Mouse (Mus musculus) layer of hippocampus, adult 2 months (tissue): ENCODE results near the gene B3gat2. TPM values are rescaled to one million over a fixed set of nuclear protein-coding genes. Genes with fewer than 3 reads are reported as not detected.

Source experiments
- DNase-seq, 2 experiments: peaks; one replicate each; pipeline ENCODE4 v3.0.0; 2022; ENCODE audit warnings: low spot score in 2 of 2
- H3K27ac ChIP-seq: fragments of 200-600 bp; 2 replicates; pipeline ENCODE4 v1.8.1; 2022
- H3K4me3 ChIP-seq: fragments of 200-600 bp; 2 replicates; pipeline ENCODE4 v1.8.1; 2022; ENCODE audit warnings: mild to moderate bottlenecking
- CTCF ChIP-seq: fragments of 200-600 bp; conservative IDR thresholded peaks from 2 replicates; pipeline ENCODE4 v1.8.1; 2022; ENCODE audit warnings: antibody characterized with exemption, mild to moderate bottlenecking, moderate library complexity
- total RNA-seq, 2 experiments: library from RNA; stranded (reverse); gene quantifications; 2 replicates each; pipeline ENCODE4 v1.2.3; 2021

The B3gat2 gene
- total RNA-seq, 2 experiments from 2014 or later, result 12.7 to 13.9 TPM

DNA sequence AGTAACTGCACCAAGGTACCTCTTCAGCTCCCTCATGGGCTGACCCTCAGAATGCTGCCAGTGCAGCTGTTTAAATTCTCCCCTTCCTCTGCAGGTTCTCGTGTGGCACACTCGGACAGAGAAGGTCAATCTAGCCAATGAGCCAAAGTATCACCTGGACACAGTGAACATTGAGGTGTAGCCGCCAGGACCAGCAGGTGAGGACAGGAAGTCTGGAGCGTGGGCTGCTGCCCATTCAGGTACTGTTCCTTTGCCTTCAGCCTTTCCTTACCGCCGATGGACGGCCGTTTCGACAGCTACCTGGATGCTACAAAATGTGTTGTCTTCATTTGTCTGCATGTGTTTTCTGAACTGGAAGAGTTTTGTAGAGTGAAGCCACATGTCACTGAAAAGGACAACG is 83.5 kb downstream of the B3gat2 start:
- TF ChIP-seq CTCF, result no peak
- no peak overlapping the region for H3K4me3 ChIP-seq
- peak overlapping the region; percentile 65 for H3K27ac ChIP-seq
- no peak for DNase-seq

DNA sequence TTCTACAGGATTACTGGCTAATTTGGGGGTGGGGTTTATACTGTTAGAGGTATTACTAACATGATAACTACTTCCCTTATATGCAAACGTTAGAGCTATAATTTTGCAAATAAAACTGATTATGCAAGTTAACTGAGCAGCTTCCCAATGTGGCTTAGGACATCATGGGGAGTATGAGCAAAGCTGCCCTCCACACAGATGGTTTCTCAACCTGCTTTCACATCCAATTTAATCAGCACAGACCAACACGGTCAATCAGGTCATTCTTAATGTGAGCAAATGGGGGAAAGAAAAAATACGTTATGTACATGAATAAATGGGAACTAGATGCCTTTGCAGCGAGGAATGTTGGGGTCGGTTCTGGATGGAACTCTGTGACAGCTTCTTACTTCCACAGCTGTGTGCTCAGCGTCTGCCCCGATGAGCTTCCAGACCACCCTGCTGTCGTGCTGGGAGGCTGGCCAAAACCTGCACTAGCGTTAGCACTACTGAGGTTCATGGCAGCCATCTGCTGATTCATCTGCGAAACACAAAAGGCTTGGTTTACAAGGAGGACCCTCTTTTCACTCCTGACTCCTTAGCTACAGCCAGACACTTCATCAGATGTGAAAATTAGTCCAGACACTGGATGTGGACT is 84.6 kb downstream of the B3gat2 start:
- H3K4me3 ChIP-seq, result no peak overlapping the region
- peak; percentile 38 to 59 for DNase-seq
- peak overlapping the region; percentile 79 for H3K27ac ChIP-seq
- no peak for TF ChIP-seq CTCF

DNA sequence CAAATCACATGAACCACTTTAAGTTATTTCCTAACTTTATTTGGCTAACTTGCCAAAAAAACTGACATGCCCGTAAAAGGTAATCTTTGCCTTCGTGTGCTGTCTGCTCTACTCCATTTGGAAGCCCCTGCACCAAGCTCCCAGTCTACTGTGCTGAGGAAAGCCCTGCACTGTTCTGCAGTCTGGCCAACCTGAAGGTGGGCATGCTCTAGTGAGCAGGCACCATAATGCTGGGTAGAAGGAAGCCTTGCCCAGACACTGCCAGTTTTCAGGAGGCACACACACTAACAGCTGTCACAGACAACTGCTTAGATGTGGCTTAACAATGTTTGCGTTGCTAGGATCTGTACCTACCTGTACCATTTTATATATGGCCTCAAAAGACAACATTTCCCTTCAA is 94.1 kb downstream of the B3gat2 start:
- Histone ChIP-seq H3K27ac (no peak overlapping the region), H3K4me3 (no peak overlapping the region)
- no peak for TF ChIP-seq CTCF
- no peak for DNase-seq

DNA sequence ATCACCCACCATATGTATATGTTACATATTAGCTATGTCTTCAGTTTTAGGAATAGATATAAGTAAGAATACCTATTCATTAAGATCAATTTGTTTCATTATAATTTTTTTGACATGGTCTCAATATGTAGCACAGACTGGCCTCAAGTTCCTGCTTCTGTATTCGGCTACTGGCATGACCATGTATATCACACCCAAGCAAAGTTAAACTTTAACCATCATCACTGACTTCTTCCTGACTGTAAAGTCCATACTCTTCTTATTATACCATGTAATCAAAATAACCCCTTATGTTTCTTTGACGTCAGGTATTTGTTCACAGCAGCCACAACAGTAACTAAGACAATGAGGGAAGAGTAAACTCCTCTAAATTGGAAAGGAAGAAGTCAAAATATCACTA is 99.4 kb downstream of the B3gat2 start:
- no peak for DNase-seq
- H3K27ac ChIP-seq, result no peak overlapping the region
- H3K4me3 ChIP-seq, result no peak overlapping the region
- TF ChIP-seq CTCF, result no peak

- H3K4me3 ChIP-seq, result no peak overlapping the region
- no peak for DNase-seq
- no peak overlapping the region for H3K27ac ChIP-seq
- no peak for TF ChIP-seq CTCF
Observed at GRCm38 (mm10) chr1:23865566-23865965, 104.0 kb downstream of the B3gat2 start.

- no peak overlapping the region for H3K27ac ChIP-seq
- DNase-seq, result no peak
- no peak overlapping the region for H3K4me3 ChIP-seq
- no peak for TF ChIP-seq CTCF
Observed at GRCm38 (mm10) chr1:23867350-23867862, 105.9 kb downstream of the B3gat2 start.

DNA sequence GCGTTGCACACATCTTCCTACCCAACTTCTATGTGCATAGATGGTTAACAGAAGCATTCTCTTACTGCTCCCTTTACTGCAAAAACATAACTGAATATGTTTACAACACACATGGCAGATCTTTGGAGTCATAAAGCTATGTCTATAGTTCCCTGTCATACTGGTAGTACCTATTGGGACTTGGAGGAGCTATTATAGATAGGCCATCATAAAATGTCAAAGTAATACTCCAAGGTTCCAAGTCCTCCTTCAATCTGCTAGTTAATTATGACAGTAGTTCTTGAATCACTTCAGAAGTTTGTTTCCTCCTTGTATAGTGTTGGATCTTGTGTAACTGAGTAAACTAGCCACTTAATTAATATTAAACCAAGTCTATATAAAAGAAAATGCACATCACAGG is 110.6 kb downstream of the B3gat2 start:
- Histone ChIP-seq H3K4me3 (no peak overlapping the region), H3K27ac (no peak overlapping the region)
- TF ChIP-seq CTCF, result no peak
- no peak for DNase-seq

GRCm38 (mm10) chr1:23882681-23883080 is 121.1 kb downstream of the B3gat2 start:
- no peak for DNase-seq
- Histone ChIP-seq H3K27ac (no peak overlapping the region), H3K4me3 (no peak overlapping the region)
- no peak for TF ChIP-seq CTCF

- Histone ChIP-seq H3K27ac (no peak overlapping the region), H3K4me3 (no peak overlapping the region)
- TF ChIP-seq CTCF, result no peak
- no peak for DNase-seq
Observed at GRCm38 (mm10) chr1:23884087-23884668, 122.6 kb downstream of the B3gat2 start.

DNA sequence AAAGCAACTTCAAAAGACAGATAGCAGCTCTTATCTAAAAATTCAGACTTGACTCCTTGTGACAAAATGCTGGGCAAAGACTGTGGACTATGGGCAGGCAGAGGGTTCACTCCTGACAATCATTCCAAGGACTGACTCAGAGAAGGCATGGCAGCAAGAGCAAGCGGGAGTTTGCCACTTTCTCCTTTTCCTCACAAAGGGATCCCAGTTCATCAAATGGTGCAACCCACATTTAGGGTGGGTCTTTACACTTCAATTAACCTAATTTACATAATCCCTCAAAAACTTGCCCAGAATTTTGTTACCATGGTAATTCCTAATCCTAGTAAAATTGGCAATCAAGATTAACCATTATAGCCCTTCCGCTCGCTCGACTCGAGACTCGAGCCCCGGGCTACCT is 123.4 kb downstream of the B3gat2 start:
- Histone ChIP-seq H3K4me3 (no peak overlapping the region), H3K27ac (no peak overlapping the region)
- DNase-seq, result no peak
- TF ChIP-seq CTCF, result no peak

- no peak for DNase-seq
- H3K27ac ChIP-seq, result no peak overlapping the region
- no peak for TF ChIP-seq CTCF
- no peak overlapping the region for H3K4me3 ChIP-seq
Observed at GRCm38 (mm10) chr1:23892072-23892471, 130.5 kb downstream of the B3gat2 start.

Other genes starting within 250 kb of the B3gat2 start
- gene Smap1, start 160.6 kb downstream of the B3gat2 start, total RNA-seq, result 100 to 1,000 TPM; 132 TPM
- gene Sdhaf4, start 243.9 kb downstream of the B3gat2 start, total RNA-seq, result 10 to 100 TPM; 47.7 to 53.3 TPM